Mouse (Mus musculus): ENCODE measurements around the gene L3mbtl3.

GRCm38 (mm10) chr10:26375790-26376545 is at the start of gene L3mbtl3:
- TF ChIP-seq POLR2A (IDR thresholded peaks at IDR 0.05; ENCODE audit: insufficient read depth, low read depth, low read length) (0 out of 2 replicates have a peak, but pooled peaks have one; percentile 5), CTCF (IDR thresholded peaks at IDR 0.05; ENCODE audit: insufficient read depth, low read depth, low read length) (no peak)
